Mouse (Mus musculus) heart, embryonic 14.5 days (tissue): ENCODE measurements at regions not wholly inside any gene's neighbourhood (a gene's known extent, or its start where the extent isn't known, plus 50 kb on each side); places are given as distances from the start of the nearest gene placed in this dataset.

Experiments
- ATAC-seq: fragments of 200-750 bp; cut with Nextera tagmentation; 2 replicates; pipeline ENCODE4 v1.8.0; 2017; ENCODE audit warnings: low read depth, moderate TSS enrichment; ENCODE audit not compliant: insufficient number of reproducible peaks, insufficient read depth, low FRiP score
- H3K27ac ChIP-seq, 2 experiments: fragments of 200-500 bp in 1 of 2; fragments of 300-500 bp in 1 of 2; sonication (generic) in 1 of 2; replicated peaks in 1 of 2; 2 replicates each; pipeline ENCODE4 v1.5.1; 2012 to 2014; ENCODE audit warnings: low read depth in 2 of 2, low read length in 2 of 2, control low read depth in 1 of 2, mild to moderate bottlenecking in 1 of 2, mixed read lengths in 1 of 2; ENCODE audit not compliant: control insufficient read depth in 1 of 2, insufficient read depth in 1 of 2
- H3K27me3 ChIP-seq: fragments of 300-500 bp; sonication (generic); 2 replicates; pipeline ENCODE4 v1.6.1; 2014; ENCODE audit warnings: mild to moderate bottlenecking, low read length, control low read depth; ENCODE audit not compliant: control insufficient read depth, insufficient read depth
- H3K36me3 ChIP-seq: fragments of 300-500 bp; sonication (generic); 2 replicates; pipeline ENCODE4 v1.6.1; 2014; ENCODE audit warnings: mild to moderate bottlenecking, control low read depth, low read length, mixed read lengths; ENCODE audit not compliant: control insufficient read depth, insufficient read depth
- H3K4me1 ChIP-seq, 2 experiments: fragments of 200-500 bp in 1 of 2; fragments of 300-500 bp in 1 of 2; sonication (generic) in 1 of 2; 2 replicates each; pipeline ENCODE4 v1.6.1; 2012 to 2014; ENCODE audit warnings: low read length in 2 of 2, control low read depth in 1 of 2, mixed read lengths in 1 of 2; ENCODE audit not compliant: control insufficient read depth in 2 of 2, insufficient read depth in 2 of 2
- H3K4me2 ChIP-seq: fragments of 300-500 bp; sonication (generic); 2 replicates; pipeline ENCODE4 v1.6.1; 2014; ENCODE audit warnings: mild to moderate bottlenecking, low read length
- H3K4me3 ChIP-seq, 2 experiments: fragments of 200-500 bp in 1 of 2; fragments of 300-500 bp in 1 of 2; sonication (generic) in 1 of 2; 2 replicates each; pipeline ENCODE4 v1.5.1; 2012 to 2014; ENCODE audit warnings: low read length in 2 of 2, mild to moderate bottlenecking in 2 of 2, control low read depth in 1 of 2, low read depth in 1 of 2, moderate library complexity in 1 of 2; ENCODE audit not compliant: control insufficient read depth in 1 of 2, insufficient read depth in 1 of 2
- H3K9ac ChIP-seq: fragments of 300-500 bp; sonication (generic); 2 replicates; pipeline ENCODE4 v1.6.1; 2014; ENCODE audit warnings: mild to moderate bottlenecking, low read length
- H3K9me3 ChIP-seq: fragments of 300-500 bp; sonication (generic); 2 replicates; pipeline ENCODE4 v1.6.1; 2016; ENCODE audit warnings: low read length, control low read depth; ENCODE audit not compliant: control insufficient read depth
- WGBS: fragments of 180-500 bp; shearing (Covaris S2); extraction: QIAGEN DNeasy Blood & Tissue Kit; methylation state at CpG from one replicate; pipeline ENCODE4 v1.1.7; 2014; 5-methylcytosine and 5-hydroxymethylcytosine counted together

GRCm38 (mm10) chr4:58712166-58712565 lies 75.3 kb downstream of the Olfr267 start:
- Histone ChIP-seq H3K4me2 (no peak overlapping the region), H3K9me3 (0 out of 2 replicates have a peak, but pooled peaks cover 6% of the 10 kb centered on the region), H3K27me3 (no peaks in the 10 kb centered on the region), H3K9ac (no peak overlapping the region), H3K27ac (no peak overlapping the region), H3K4me3 (no peak overlapping the region), H3K4me1 (peaks cover 0 to 4% of the 10 kb centered on the region in 2 experiments; a peak in 1 of 4 replicates), H3K36me3 (no peaks in the 10 kb centered on the region)
- ATAC-seq: no peak
- 82% methylated on average over 10 of the region's 10 CpGs for WGBS

GRCm38 (mm10) chr4:58699236-58699798 lies 88.2 kb downstream of the Olfr267 start:
- WGBS: 85% methylated on average over 11 of the region's 11 CpGs

GRCm38 (mm10) chr4:58698828-58699227 lies 88.7 kb downstream of the Olfr267 start:
- no peak for ATAC-seq

More at GRCm38 (mm10) chr4:58699236-58699798, 88.2 kb downstream of the Olfr267 start:
- no peaks in the 10 kb centered on the region for H3K36me3 ChIP-seq
- H3K9ac ChIP-seq: no peak overlapping the region
- no peaks in the 10 kb centered on the region for H3K9me3 ChIP-seq
- H3K27ac ChIP-seq: no peak overlapping the region
- no peaks in the 10 kb centered on the region for H3K27me3 ChIP-seq
- no peak overlapping the region for H3K4me2 ChIP-seq
- H3K4me1 ChIP-seq: no peaks in the 10 kb centered on the region
- H3K4me3 ChIP-seq: no peak overlapping the region
- no peak for ATAC-seq

GRCm38 (mm10) chr4:58696684-58697083 lies 90.8 kb downstream of the Olfr267 start:
- Histone ChIP-seq H3K27ac (no peak overlapping the region), H3K9ac (no peak overlapping the region), H3K4me1 (no peaks in the 10 kb centered on the region), H3K4me3 (no peak overlapping the region), H3K4me2 (no peak overlapping the region), H3K36me3 (no peaks in the 10 kb centered on the region), H3K27me3 (no peaks in the 10 kb centered on the region), H3K9me3 (no peaks in the 10 kb centered on the region)
- 75% methylated on average over 4 of the region's 4 CpGs for WGBS
- ATAC-seq: no peak

More at GRCm38 (mm10) chr4:58698828-58699227, 88.7 kb downstream of the Olfr267 start:
- H3K9me3 ChIP-seq: no peaks in the 10 kb centered on the region
- no peaks in the 10 kb centered on the region for H3K4me1 ChIP-seq
- no peak overlapping the region for H3K27ac ChIP-seq
- no peaks in the 10 kb centered on the region for H3K36me3 ChIP-seq
- H3K4me3 ChIP-seq: no peak overlapping the region
- H3K27me3 ChIP-seq: no peaks in the 10 kb centered on the region
- WGBS: 59% methylated on average over 5 of the region's 5 CpGs
- H3K9ac ChIP-seq: no peak overlapping the region
- no peak overlapping the region for H3K4me2 ChIP-seq

GRCm38 (mm10) chr4:58695281-58695680 lies 92.2 kb downstream of the Olfr267 start:
- 81% methylated on average over 6 of the region's 6 CpGs for WGBS
- H3K9ac ChIP-seq: no peak overlapping the region
- H3K4me2 ChIP-seq: no peak overlapping the region
- no peaks in the 10 kb centered on the region for H3K36me3 ChIP-seq
- no peak overlapping the region for H3K27ac ChIP-seq
- H3K4me3 ChIP-seq: no peak overlapping the region
- no peaks in the 10 kb centered on the region for H3K27me3 ChIP-seq
- no peak for ATAC-seq
- H3K9me3 ChIP-seq: no peaks in the 10 kb centered on the region
- H3K4me1 ChIP-seq: no peaks in the 10 kb centered on the region

GRCm38 (mm10) chr4:58693018-58693417 lies 94.5 kb downstream of the Olfr267 start:
- H3K9me3 ChIP-seq: no peaks in the 10 kb centered on the region
- no peaks in the 10 kb centered on the region for H3K27me3 ChIP-seq
- H3K4me3 ChIP-seq: no peak overlapping the region
- 84% methylated on average over 6 of the region's 6 CpGs for WGBS
- H3K36me3 ChIP-seq: no peaks in the 10 kb centered on the region
- no peak overlapping the region for H3K9ac ChIP-seq
- H3K27ac ChIP-seq: no peak overlapping the region
- no peak overlapping the region for H3K4me2 ChIP-seq
- ATAC-seq: no peak
- no peaks in the 10 kb centered on the region for H3K4me1 ChIP-seq

- H3K9me3 ChIP-seq: no peaks in the 10 kb centered on the region
- no peak overlapping the region for H3K4me2 ChIP-seq
- ATAC-seq: no peak
- WGBS: 85% methylated on average over 4 of the region's 4 CpGs
- no peak overlapping the region for H3K9ac ChIP-seq
- no peaks in the 10 kb centered on the region for H3K27me3 ChIP-seq
- H3K27ac ChIP-seq: no peak overlapping the region
- H3K4me1 ChIP-seq: peaks cover 0 to 2% of the 10 kb centered on the region in 2 experiments; a peak in 1 of 4 replicates
- no peaks in the 10 kb centered on the region for H3K36me3 ChIP-seq
- no peak overlapping the region for H3K4me3 ChIP-seq
Measured at GRCm38 (mm10) chr4:58681926-58682325, 105.6 kb downstream of the Olfr267 start.
